Mouse (Mus musculus): ENCODE measurements around the gene Anks6. TPM values are rescaled to one million over a fixed set of nuclear protein-coding genes. Genes with fewer than 3 reads are reported as not detected.

Anks6 gene
- polyA plus RNA-seq, 1 experiment from 2014 or later = 4.1 TPM

DNA sequence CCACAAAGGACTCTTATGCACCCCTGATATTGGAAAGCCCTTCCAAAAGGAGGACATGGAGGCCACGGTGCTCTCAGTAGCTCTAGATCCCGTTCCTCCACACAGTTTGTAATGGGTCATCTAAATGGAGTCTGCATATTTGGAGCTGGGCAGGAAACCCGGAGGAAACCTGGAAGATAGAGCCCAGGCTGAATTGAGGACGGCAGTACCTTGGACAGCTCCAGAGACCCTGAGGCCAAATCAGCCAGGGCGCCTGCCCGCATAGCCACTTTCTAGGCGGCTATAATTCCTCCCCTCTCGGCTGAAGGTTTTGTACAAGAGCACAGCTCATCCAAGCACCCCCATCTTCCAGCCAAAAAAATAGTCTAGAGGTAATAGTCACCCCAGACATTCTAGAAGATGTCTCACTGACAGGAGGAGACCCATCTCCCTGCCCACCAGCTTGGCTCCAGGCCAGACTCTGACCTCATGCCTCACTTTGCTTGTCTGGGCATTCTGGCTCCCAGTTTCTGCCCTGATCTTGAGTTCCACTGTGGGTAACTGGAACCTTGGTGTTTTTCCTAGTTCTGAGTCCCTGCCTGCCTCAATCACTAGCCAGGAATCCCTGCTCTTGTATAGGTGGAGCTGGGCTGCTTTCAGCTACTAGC, 64.3 kb downstream of the Anks6 start:
- H3K4me3 ChIP-seq = no peak overlapping the region
- no peaks in the 10 kb centered on the region for H3K36me3 ChIP-seq (replicated peaks)
- DNase-seq (ENCODE audit: extremely low spot score, low spot score) = peak; percentile 56
- no peaks in the 10 kb centered on the region for H3K9me3 ChIP-seq
- H3K4me1 ChIP-seq = peaks cover 28% of the 10 kb centered on the region
- H3K27me3 ChIP-seq (ENCODE audit: poor library complexity, severe bottlenecking) = peaks cover 70% of the 10 kb centered on the region
- whole genome bisulfite sequencing = 5% methylated on average over 8 of the region's 8 CpGs
- no peak overlapping the region for H3K27ac ChIP-seq

- Histone ChIP-seq H3K27ac (no peak overlapping the region), H3K9me3 (no peaks in the 10 kb centered on the region)
- 0% methylated on average over 31 of the region's 31 CpGs for WGBS
Measured at GRCm38 (mm10) chr4:46991959-46992316, 65.3 kb downstream of the Anks6 start.

DNA sequence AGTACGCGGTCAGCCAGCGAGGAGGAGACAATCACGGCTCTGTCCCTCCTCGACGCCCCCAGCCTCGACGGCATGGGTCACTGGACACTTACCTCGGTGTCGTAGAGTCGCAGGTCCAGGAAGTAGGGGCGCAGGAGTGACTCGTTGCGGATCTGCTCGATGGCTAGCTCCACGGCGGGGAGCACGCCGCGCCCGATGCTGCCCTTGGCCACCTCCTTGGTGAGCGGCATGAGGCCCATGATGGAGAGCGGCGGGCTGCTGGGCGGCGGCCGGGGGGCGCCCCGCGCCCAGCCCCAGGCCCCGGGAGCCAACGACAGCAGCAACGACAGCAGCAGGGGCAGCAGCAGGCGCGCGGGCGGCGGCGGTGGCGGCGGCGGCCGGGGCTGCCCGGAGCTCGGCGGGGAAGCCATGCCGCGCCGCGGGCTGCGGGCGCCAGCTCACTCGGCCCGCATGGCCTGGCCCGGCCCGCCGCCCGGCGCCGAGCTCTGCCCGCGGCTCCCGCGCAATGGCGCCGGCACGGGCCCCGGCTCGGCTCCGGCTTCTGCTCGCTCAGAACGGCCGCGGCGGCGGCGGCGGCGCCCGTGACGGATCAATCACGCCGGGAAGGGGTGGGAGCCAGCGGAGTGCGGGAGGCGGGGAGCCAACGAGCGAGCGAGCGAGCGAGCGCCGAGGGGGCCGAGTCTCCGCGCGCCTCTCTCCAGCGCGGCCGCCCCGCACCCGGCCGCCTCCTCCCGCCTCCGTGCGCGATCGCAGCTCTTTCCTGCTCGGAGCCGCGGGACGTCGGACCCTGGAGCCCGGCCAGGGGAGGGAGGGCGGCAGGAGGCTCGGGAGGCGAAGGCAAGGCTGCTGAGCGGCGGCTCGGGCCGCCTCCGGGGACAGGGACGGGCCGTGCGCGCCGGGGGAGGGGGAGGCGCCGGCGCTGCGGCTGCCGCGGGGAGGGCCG, 65.9 kb downstream of the Anks6 start, which contains the start of gene Gabbr2:
Gabbr2 (minus strand) TSS at position 858 of the 943 bp plus-strand sequence.
- Histone ChIP-seq H3K27ac (peak within 1 kb of the TSS; percentile 11; the same call in 1 of the 2 replicates), H3K27me3 (ENCODE audit: poor library complexity, severe bottlenecking) (peaks cover 74% of the 10 kb centered on the region), H3K4me1 (peaks cover 28% of the 10 kb centered on the region), H3K36me3 (replicated peaks) (no peaks in the 10 kb centered on the region), H3K4me3 (peak within 1 kb of the TSS; percentile 67), H3K9me3 (no peaks in the 10 kb centered on the region)
- DNase-seq (ENCODE audit: extremely low spot score, low spot score) = peak; percentile 21
- 4% methylated on average over 120 of the region's 134 CpGs for WGBS

More at GRCm38 (mm10) chr4:46991959-46992316, 65.3 kb downstream of the Anks6 start:
- DNase-seq (ENCODE audit: extremely low spot score, low spot score) = no peak
- Histone ChIP-seq H3K4me3 (peak overlapping the region; percentile 67), H3K4me1 (peaks cover 28% of the 10 kb centered on the region), H3K27me3 (ENCODE audit: poor library complexity, severe bottlenecking) (peaks cover 74% of the 10 kb centered on the region), H3K36me3 (replicated peaks) (no peaks in the 10 kb centered on the region)

DNA sequence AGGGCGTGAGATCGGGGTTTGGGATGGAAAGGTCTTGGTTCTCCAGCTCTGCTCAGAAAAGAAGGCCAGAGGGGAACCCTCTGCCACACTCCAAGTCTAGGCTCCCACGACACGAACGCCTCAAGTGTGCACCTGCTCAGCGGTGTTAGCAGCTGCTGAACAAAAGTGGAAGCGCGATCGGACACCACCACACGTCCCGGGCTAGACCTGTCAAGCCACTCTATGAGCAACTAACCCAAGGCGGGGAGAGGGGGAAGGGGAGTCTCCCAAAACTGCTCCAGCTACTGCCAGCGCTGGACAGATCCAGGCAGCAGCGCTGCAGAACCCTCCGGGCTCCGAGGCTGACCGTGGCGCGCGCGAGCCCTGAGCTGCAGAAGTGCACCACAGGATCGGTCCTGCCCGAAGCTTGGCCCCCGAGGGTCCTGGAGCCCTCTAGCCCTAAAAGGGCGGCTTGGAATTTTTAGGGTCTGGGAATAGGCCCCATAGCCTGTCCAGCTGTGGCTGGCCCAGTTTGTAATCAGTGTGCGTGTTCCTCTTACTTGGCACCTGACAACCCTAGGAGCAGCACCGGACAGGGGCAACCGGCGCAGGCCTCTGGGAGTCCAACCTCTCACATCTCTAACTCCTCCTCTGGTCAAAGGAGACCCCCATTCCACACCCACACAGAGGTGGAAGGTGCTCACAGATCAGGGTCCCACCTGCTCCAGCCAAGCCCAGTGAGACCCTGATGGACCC, 66.8 kb downstream of the Anks6 start:
- peak; percentile 29 for DNase-seq (ENCODE audit: extremely low spot score, low spot score)
- Histone ChIP-seq H3K4me3 (peak overlapping the region; percentile 67), H3K27ac (no peak overlapping the region), H3K9me3 (no peaks in the 10 kb centered on the region), H3K4me1 (peaks cover 28% of the 10 kb centered on the region), H3K27me3 (ENCODE audit: poor library complexity, severe bottlenecking) (peaks cover 74% of the 10 kb centered on the region), H3K36me3 (replicated peaks) (no peaks in the 10 kb centered on the region)
- 2% methylated on average over 29 of the region's 29 CpGs for WGBS

GRCm38 (mm10) chr4:46989842-46990241, 67.4 kb downstream of the Anks6 start:
- 1% methylated on average over 17 of the region's 17 CpGs for WGBS
- no peaks in the 10 kb centered on the region for H3K36me3 ChIP-seq (replicated peaks)
- H3K4me3 ChIP-seq = peak overlapping the region; percentile 67
- H3K27me3 ChIP-seq (ENCODE audit: poor library complexity, severe bottlenecking) = peaks cover 73% of the 10 kb centered on the region
- H3K9me3 ChIP-seq = no peaks in the 10 kb centered on the region
- peaks cover 28% of the 10 kb centered on the region for H3K4me1 ChIP-seq
- no peak overlapping the region for H3K27ac ChIP-seq
- DNase-seq (ENCODE audit: extremely low spot score, low spot score) = peak; percentile 62

DNA sequence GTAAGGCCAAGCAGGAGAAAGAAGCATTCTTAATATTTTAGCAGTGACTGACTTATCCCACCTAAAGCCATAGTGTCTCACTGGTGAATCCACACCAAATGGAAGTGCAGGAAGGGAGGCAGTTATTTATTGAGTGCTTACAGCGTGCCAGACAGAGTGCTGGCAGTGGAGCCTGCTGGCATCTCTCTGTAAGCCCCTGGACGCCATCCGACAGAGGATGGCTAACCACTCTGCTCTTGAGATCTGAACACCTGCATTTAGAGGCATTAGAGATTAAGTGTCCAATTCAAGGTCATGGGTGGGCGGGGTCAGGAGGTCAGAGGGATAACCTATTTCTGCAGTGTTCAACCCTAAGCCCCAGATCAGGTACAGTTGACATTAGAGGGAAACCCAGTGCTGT, 68.4 kb downstream of the Anks6 start:
- Histone ChIP-seq H3K9me3 (no peaks in the 10 kb centered on the region), H3K27ac (no peak overlapping the region), H3K27me3 (ENCODE audit: poor library complexity, severe bottlenecking) (peaks cover 63% of the 10 kb centered on the region), H3K36me3 (replicated peaks) (no peaks in the 10 kb centered on the region), H3K4me3 (no peak overlapping the region), H3K4me1 (peaks cover 28% of the 10 kb centered on the region)
- no peak for DNase-seq (ENCODE audit: extremely low spot score, low spot score)
- WGBS = 78% methylated on average over 4 of the region's 4 CpGs

DNA sequence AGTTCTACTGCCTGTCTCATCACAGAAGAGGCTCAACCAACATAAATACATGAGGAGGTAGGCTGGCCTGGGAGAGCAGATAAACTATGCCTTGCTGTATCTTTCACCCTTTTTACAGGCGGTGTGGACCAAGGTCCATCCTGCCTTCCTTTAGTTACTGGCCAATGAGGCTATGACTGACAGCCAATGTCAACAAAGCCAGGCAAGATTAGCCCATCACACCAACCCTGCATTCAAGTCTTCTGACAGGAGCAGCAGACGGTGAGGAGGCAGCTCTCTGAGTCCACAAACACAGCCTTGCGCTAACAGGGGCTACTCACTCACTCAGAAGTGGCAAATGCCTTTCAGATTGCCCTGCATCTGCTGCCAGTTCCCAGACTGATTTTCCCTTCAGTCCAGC, 69.0 kb downstream of the Anks6 start:
- H3K27me3 ChIP-seq (ENCODE audit: poor library complexity, severe bottlenecking) = peaks cover 57% of the 10 kb centered on the region
- H3K9me3 ChIP-seq = no peaks in the 10 kb centered on the region
- peaks cover 28% of the 10 kb centered on the region for H3K4me1 ChIP-seq
- WGBS = 77% methylated on average over 3 of the region's 3 CpGs
- no peak for DNase-seq (ENCODE audit: extremely low spot score, low spot score)
- H3K36me3 ChIP-seq (replicated peaks) = no peaks in the 10 kb centered on the region
- H3K27ac ChIP-seq = no peak overlapping the region
- no peak overlapping the region for H3K4me3 ChIP-seq

- Histone ChIP-seq H3K27ac (no peak overlapping the region), H3K4me1 (peaks cover 28% of the 10 kb centered on the region), H3K27me3 (ENCODE audit: poor library complexity, severe bottlenecking) (peaks cover 52% of the 10 kb centered on the region), H3K9me3 (no peaks in the 10 kb centered on the region), H3K36me3 (replicated peaks) (no peaks in the 10 kb centered on the region), H3K4me3 (no peak overlapping the region)
- DNase-seq (ENCODE audit: extremely low spot score, low spot score) = no peak
- 92% methylated on average over 6 of the region's 6 CpGs for WGBS
Measured at GRCm38 (mm10) chr4:46987809-46988208, 69.4 kb downstream of the Anks6 start.

- no peak overlapping the region for H3K27ac ChIP-seq
- no peak for DNase-seq (ENCODE audit: extremely low spot score, low spot score)
- H3K9me3 ChIP-seq = no peaks in the 10 kb centered on the region
- no peaks in the 10 kb centered on the region for H3K36me3 ChIP-seq (replicated peaks)
- peaks cover 16% of the 10 kb centered on the region for H3K4me1 ChIP-seq
- H3K27me3 ChIP-seq (ENCODE audit: poor library complexity, severe bottlenecking) = peaks cover 35% of the 10 kb centered on the region
- no peak overlapping the region for H3K4me3 ChIP-seq
Measured at GRCm38 (mm10) chr4:46986054-46986453, 71.2 kb downstream of the Anks6 start.

DNA sequence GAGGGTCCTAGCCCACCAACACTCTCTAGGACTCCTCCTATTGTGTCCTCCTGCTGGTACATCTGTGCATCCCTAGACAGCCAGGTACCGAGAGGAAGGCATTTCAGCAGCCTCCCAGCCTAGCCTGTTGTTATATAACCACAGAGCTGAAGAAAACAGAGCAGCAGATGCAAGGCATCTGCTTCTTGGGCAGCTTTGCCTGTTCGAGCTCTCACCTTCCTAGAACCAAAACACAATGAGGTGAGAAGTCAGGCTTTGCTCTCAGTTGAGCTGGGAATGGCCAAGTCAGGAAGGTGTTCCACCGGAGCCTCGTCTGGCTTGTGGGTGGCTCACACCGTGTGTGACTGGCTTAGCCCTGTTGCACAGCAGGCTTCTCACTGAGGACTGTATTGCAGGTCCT, 74.3 kb downstream of the Anks6 start:
- no peak overlapping the region for H3K4me3 ChIP-seq
- H3K4me1 ChIP-seq = no peaks in the 10 kb centered on the region
- no peaks in the 10 kb centered on the region for H3K9me3 ChIP-seq
- DNase-seq (ENCODE audit: extremely low spot score, low spot score) = no peak
- WGBS = 83% methylated on average over 5 of the region's 5 CpGs
- no peak overlapping the region for H3K27ac ChIP-seq
- H3K36me3 ChIP-seq (replicated peaks) = no peaks in the 10 kb centered on the region
- H3K27me3 ChIP-seq (ENCODE audit: poor library complexity, severe bottlenecking) = peaks cover 3% of the 10 kb centered on the region

GRCm38 (mm10) chr4:46982094-46982493, 75.1 kb downstream of the Anks6 start:
- no peak for DNase-seq (ENCODE audit: extremely low spot score, low spot score)
- H3K27me3 ChIP-seq (ENCODE audit: poor library complexity, severe bottlenecking) = no peaks in the 10 kb centered on the region
- H3K4me1 ChIP-seq = no peaks in the 10 kb centered on the region
- no peaks in the 10 kb centered on the region for H3K9me3 ChIP-seq
- no peaks in the 10 kb centered on the region for H3K36me3 ChIP-seq (replicated peaks)
- no peak overlapping the region for H3K4me3 ChIP-seq
- 86% methylated on average over 4 of the region's 4 CpGs for WGBS
- H3K27ac ChIP-seq = no peak overlapping the region

DNA sequence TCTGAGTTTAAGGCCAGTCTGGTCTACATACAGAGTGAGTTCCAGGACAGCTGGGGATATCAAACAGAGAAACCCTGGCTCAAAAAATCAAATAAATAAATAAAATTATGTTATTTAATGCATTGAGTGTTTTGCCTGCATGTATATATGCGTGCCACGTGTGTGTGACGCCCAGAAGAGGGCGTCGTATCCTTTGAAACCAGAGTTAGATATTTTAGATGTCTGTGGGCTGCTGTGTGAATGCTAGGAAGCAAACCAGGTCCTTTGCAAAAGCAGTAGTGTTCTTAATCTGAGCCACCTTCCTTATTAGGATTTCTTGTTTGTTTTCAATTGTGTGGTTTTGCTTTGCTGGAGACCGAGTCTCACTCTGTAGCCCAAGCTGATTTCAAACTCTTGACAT, 78.9 kb downstream of the Anks6 start:
- Histone ChIP-seq H3K27ac (no peak overlapping the region), H3K4me1 (no peaks in the 10 kb centered on the region), H3K36me3 (replicated peaks) (no peaks in the 10 kb centered on the region), H3K9me3 (no peaks in the 10 kb centered on the region), H3K27me3 (ENCODE audit: poor library complexity, severe bottlenecking) (no peaks in the 10 kb centered on the region), H3K4me3 (no peak overlapping the region)
- no peak for DNase-seq (ENCODE audit: extremely low spot score, low spot score)
- 91% methylated on average over 6 of the region's 6 CpGs for WGBS

Measured in forebrain, embryonic 10.5 days (tissue).